Mouse (Mus musculus) megakaryocyte-erythroid progenitor cell, adult 5-6 weeks (primary cell): ENCODE measurements around the gene Nupl1. TPM values are rescaled to one million over a fixed set of nuclear protein-coding genes. Genes with fewer than 3 reads are reported as not detected.

Experiments
- ATAC-seq: replicated peaks from 2 replicates; pipeline ENCODE4 v1.8.0; 2016; ENCODE audit warnings: mild to moderate bottlenecking, inconsistent platforms; ENCODE audit not compliant: severe bottlenecking, poor library complexity, low FRiP score, low TSS enrichment
- total RNA-seq, 2 experiments: library from RNA; stranded (forward) in 1 of 2; stranded (reverse) in 1 of 2; fragments of 200-1000, 215-1000 nt in 1 of 2; fragments of >200 nt in 1 of 2; fragmentation: Nextera tagmentation in 1 of 2; gene quantifications; 2 replicates each; pipeline ENCODE4 v1.2.3; 2014 to 2017

Nupl1 gene
- total RNA-seq, 2 experiments from 2014 or later, result not detected

GRCm38 (mm10) chr14:60250879-60251278, 352 bp downstream of the Nupl1 start:
- peak; percentile 28 for ATAC-seq

GRCm38 (mm10) chr14:60250366-60250765, 865 bp downstream of the Nupl1 start:
- ATAC-seq, result no peak

DNA sequence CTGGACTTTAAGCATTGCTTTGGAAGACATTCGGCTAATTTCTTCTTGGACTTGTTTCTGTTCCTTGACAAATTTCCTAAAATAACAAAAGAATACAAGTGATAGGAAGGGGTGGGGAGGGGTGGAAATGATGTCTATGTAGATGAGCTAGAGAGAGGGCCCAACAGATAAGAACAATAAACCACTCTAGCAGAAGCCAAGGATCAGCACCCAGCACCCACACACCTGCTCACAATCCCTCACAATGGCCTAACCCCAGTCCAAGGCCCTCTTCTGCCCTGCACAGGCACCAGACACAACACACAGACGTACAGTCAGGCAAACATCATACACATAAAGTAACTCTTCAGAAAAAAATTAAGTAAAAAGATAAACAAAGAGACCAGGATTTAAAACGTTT, 12.7 kb downstream of the Nupl1 start:
- ATAC-seq, result no peak

- no peak for ATAC-seq
Observed at GRCm38 (mm10) chr14:60219886-60220285, 31.3 kb downstream of the Nupl1 start.

- no peak for ATAC-seq
Observed at GRCm38 (mm10) chr14:60217616-60218015, 33.6 kb downstream of the Nupl1 start.

- no peak for ATAC-seq
Observed at GRCm38 (mm10) chr14:60216125-60216524, 35.1 kb downstream of the Nupl1 start.

DNA sequence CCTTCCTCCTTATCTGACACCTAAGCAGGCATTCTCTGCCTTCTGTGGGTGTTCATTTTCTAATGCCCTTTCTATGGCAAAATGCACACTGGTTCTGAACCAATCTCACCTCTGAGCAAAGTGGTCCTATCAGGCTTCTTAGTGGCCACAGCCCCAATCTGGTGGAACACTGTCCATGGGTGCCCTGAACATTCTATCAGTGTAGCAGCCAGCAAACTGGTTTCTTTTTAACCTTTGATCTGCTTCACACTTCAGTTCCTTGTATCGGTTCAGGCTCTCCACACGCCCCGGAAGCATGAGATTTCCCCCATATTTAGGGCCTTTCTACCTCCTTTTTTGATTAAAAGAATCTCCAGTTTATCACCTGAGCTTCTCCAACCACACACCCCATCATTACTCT, 36.2 kb downstream of the Nupl1 start:
- ATAC-seq, result no peak

DNA sequence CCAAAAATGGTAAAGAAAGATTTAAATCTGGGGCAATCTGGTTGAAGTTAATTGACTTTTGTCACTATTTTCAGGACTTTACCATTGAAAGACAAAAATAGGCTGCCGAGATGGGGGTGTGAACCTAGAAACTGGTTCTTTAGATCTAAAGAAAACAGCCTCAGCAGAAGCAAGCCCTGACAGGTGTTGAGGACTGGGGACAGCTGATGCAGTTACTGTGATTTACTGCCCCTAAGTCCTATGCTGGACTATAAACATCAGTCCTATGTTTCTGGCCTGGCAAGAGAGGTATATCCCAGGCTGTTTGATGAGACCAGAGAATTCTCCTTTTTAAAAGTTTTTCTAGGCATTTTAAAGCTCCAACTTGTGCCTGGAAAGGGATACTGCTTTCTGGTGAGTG, 37.2 kb downstream of the Nupl1 start:
- no peak for ATAC-seq

DNA sequence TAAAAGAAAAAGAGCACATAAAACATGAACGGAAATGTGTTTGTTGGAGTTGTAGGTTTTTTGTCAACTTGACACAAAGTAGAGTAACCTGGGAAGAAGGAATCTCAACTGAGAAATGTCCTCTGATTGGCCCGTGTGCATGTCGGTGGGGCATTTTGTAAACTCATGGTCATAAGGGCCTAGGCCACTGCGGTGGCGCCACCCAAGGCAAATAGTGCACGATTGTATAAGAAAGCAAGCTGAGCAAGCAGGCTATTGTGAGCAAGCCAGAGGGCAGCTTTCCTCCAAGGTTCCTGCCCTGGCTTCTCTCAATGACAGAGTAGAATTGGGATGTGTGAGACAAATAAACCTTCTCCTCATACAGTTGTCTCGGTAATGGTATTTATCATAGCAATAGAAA, 42.1 kb downstream of the Nupl1 start:
- no peak for ATAC-seq

DNA sequence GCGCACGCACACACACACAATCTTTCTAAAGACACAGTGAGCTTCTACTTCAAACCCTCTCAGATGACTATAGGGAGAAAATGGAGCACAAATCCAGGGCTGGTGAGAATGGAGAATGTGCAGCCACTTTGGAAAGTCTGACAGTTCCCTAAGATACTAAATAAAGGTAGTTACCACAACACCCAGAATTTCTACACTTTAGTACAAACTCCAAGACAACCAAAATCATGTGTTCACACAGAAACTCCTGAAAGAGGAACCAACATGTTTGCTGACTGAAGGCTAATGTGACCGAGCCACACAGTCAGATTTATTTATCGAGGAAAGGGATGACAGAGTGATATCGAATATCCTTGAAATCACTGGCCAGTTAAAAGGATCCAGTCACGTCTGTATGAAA, 46.2 kb downstream of the Nupl1 start:
- ATAC-seq, result no peak

GRCm38 (mm10) chr14:60196884-60197283, 54.3 kb downstream of the Nupl1 start, which contains the start of gene Atp8a2:
Gene Atp8a2, minus strand, starts transcription at chr14:60197179.
- ATAC-seq, result no peak

DNA sequence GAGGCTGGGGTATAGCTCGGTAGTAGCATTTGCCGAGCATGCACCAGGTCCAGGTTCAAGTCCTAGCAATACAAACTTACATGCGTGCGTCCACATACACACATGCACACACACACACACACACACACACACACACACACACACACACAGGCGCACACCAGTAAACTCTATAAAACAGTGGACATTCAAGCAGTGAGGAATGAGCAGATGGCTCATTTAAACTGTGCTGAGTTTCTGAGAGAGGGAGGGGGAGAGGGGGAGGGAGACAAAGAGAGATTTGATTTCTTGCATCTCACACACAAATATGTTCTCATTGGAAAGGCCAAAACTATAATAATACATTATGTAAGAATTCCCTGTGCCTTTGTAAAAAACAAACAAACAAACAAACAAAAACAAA, 55.2 kb downstream of the Nupl1 start:
- no peak for ATAC-seq

DNA sequence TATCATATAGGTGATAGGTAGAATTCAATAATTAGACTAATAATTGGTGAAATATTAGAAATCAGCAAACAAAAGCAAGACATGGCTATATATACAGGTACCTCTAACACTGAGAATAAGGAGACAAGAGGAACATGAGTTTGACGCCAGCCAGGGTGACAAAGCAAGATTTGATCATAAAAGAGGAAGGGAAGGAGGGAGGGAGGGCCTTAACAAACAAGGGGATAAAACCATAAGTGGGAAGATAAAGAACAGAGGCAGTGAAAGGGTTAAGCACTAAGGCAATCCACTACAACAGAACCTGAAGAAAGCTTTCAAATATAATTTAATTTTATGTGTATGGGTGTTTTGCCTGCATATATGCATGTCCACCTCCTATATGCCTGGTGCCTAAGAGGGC, 56.6 kb downstream of the Nupl1 start:
- no peak for ATAC-seq

- ATAC-seq, result no peak
Observed at GRCm38 (mm10) chr14:60189771-60190170, 61.5 kb downstream of the Nupl1 start.

DNA sequence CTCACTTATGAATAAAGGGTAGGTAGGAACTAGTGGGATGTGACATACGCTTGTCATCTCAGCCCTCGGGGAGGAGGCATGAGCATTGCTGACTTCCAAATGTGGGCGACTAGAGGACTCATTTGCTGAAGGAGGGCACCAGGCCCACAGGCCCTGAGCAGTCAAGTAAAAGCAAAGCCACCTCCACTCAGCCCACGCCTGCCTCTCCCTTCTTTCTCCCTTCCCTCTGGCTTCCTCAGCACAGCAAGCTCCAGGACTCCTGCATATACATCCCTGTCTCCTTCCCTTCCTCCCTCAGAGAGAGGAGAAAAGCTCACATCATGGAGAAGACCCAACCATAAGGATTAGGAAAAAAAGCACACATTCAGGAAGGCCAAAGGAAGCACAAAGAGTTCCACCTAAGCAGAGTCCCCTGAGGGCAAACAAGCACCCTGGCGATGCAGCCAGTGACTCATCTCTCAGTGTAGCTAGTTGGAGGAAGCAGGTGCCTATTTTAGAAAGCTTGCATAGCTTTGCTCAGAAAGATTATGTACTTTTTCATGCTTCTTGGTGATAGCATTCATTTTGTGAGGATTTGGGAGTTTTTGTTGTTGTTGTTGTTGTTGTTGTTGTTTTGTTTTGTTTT, 62.9 kb downstream of the Nupl1 start:
- ATAC-seq, result no peak

DNA sequence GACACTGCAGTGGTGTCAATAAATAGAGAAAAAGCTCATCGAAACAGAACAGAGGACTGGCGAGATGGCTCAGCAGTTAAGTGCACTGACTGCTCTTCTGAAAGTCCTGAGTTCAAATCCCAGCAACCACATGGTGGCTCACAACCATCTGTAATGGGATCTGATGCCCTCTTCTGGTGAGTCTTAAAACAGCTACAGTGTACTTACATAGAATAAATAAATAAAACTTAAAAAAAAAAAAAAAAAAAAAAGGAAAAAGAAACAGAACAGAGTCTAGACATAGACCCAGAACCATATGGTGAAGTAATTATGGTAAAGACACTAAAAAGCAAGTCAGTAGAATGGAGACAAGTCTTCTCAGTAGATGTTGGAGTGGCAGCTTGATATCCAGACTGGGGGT, 69.9 kb downstream of the Nupl1 start:
- no peak for ATAC-seq

GRCm38 (mm10) chr14:60178571-60178955, 72.7 kb downstream of the Nupl1 start:
- no peak for ATAC-seq

DNA sequence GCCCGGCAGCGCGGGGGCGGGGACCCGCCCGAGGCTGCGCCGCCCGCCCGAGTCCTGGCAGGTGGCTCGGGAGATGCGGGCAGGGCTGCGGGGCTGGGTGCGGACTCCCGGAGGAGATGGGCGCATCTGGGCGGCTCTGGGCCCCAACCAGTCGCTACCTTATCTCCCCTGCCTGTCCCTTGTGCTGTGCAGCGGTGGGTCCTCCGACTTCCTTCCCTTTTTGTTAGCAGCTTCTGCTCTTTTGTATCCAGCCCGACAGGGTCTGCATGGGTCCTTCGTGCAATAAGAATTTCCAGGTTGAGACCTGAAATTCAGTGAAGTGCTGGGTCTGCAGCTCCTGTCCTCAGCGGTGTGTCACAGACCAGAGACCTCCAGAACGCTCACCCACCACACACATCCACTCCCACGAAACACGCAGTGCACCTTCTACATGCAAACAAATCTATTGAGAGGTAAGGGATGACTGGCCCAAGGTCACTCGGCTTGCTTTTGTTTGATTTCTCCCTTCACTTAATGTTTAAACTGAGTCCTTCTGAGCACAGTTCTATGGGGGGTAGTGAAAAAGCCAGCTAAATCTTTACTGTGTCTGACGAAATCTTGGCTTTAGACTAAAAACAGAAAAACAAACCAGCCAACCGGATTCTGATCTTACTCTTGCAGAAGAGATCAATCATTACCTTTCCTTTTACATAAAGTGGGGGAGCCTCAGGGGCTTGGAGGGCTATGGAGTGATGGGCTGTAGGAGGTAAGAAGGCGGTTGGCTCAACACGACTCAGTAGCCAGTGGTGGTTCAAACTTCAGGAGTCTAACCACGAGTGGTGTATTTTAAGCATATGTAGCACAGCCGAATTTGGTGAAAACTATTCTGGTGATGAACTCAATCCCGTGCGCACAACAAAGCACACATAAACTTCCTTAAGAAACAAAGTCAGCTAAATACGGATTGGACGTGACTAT, 73.3 kb downstream of the Nupl1 start:
- ATAC-seq, result peak; percentile 76

DNA sequence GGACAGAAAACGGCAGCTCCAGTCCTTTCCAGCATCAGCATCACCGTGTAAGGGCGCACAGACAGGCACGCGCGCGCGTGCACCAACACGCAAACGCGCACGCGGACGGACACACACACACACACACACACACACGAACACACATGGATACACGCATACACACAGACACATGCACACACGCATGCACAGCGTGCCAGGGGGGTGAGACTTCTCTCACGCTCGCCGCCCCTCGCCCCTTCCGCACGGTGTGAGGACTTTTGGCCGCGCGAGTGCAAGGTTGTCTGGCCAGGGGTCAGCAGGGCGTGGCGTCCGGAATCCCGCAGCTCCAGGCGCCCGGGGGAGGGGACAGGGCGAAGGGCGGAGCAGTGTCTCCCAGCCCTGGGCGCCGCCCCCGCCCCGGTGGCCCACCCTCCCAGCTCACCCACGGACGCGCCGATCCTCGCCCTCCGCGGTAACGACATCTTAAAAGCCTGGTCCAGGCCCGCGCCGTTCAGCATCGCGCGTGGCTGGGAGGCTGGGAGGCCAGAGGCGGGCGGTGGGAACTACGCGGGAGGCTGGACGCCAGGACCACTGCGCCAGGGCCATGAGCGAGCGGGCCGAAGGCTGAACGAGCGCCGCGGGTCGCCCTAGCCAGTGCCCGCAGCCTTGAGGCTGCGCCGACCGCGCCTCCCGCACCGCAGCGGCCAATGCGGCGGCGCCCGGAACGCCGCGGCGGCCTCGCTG, 74.2 kb downstream of the Nupl1 start:
- ATAC-seq, result 0 out of 2 replicates have a peak, but pooled peaks have one; percentile 2

- ATAC-seq, result no peak
Observed at GRCm38 (mm10) chr14:60176469-60176890, 74.8 kb downstream of the Nupl1 start.
